ENCODE assay signal across 8 mouse cellular contexts in genomic region chr15:79834130-79834880, GRCm38 (mm10). TPM values are rescaled to one million over a fixed set of nuclear protein-coding genes. Genes with fewer than 3 reads are reported as not detected.
DNase-seq lines count a peak whose midpoint lies in the region; ATAC-seq and TF ChIP-seq lines count a peak whose summit lies in the region.

Gene Npcd (minus strand): TSS chr15:79834237.
Gene Cbx6 (minus strand): TSS chr15:79834688.

- no peak for TF ChIP-seq CTCF in G1E (IDR thresholded peaks at IDR 0.05; ENCODE audit: low read depth, low read length)

- H3K4me1 ChIP-seq in G1E (ENCODE audit: insufficient read depth, low read depth, low read length): peaks cover 15% of the 10 kb centered on the region
- H3K4me1 ChIP-seq in forebrain, embryonic 15.5 days: peaks cover 45% of the 10 kb centered on the region

- ATAC-seq in G1E (ENCODE audit: extremely low read depth, insufficient number of reproducible peaks, low FRiP score, poor library complexity, severe bottlenecking): no peak
- ATAC-seq in forebrain, embryonic 15.5 days (replicated peaks): peak; percentile 92
- ATAC-seq in neutrophil, adult 5-6 weeks (ENCODE audit: extremely low read depth, insufficient number of reproducible peaks, low FRiP score, poor library complexity, severe bottlenecking): 0 out of 2 replicates have a peak, but pooled peaks have one; percentile 24

- peaks cover 30% of the 10 kb centered on the region for H3K27me3 ChIP-seq in G1E (ENCODE audit: insufficient read depth, low read length)
- no peaks in the 10 kb centered on the region for H3K27me3 ChIP-seq in forebrain, embryonic 15.5 days

- peaks cover 3% of the 10 kb centered on the region for H3K36me3 ChIP-seq in G1E (replicated peaks)
- H3K36me3 ChIP-seq in forebrain, embryonic 15.5 days: 0 out of 2 replicates have a peak, but pooled peaks cover 3% of the 10 kb centered on the region

- DNase-seq in G1E (ENCODE audit: low spot score): peak; percentile 41
- peak; percentile 97 for DNase-seq in cerebellum, adult 11-12 months
- peak; percentile 94 for DNase-seq in heart, postnatal 25 days (ENCODE audit: low spot score)
- peak; percentile 96 to 99 for DNase-seq in layer of hippocampus, adult 18-20 months (ENCODE audit: low spot score in 2 of 2)
- peak; percentile 92 to 95 for DNase-seq in lung, adult 18-20 months
- DNase-seq in testis, postnatal 14 days (ENCODE audit: low spot score): peak; percentile 94

- peak within 1 kb of the TSS; percentile 97 for H3K4me2 ChIP-seq in forebrain, embryonic 15.5 days (replicated peaks)

- H3K4me3 ChIP-seq in G1E (ENCODE audit: low read depth, low read length): peak within 1 kb of the TSS; percentile 70
- peak within 1 kb of the TSS; percentile 88 for H3K4me3 ChIP-seq in forebrain, embryonic 15.5 days

- intact Hi-C loops in heart, postnatal 25 days (cut with DNase I): loop anchor here (5.0 kb wide), 2 partner anchors 93 to 238 kb away; no protein-coding TSS in a partner anchor

- peak within 1 kb of the TSS; percentile 93 for H3K9ac ChIP-seq in forebrain, embryonic 15.5 days (replicated peaks)

- no peaks in the 10 kb centered on the region for H3K9me3 ChIP-seq in G1E (replicated peaks)
- no peaks in the 10 kb centered on the region for H3K9me3 ChIP-seq in forebrain, embryonic 15.5 days

- H3K27ac ChIP-seq in forebrain, embryonic 15.5 days (replicated peaks): peak within 1 kb of the TSS; percentile 98

- WGBS in forebrain, embryonic 15.5 days: under 1% methylated on average over 58 of the region's 58 CpGs

RNA-seq across cellular contexts. Expression of gene Npcd, which starts in this region (rescaled TPM):
- total RNA-seq in G1E (2014; fragmentation: Nextera tagmentation) (not detected in 2 replicates), G1E (2017) (not detected in 2 replicates)
- polyA plus RNA-seq in G1E (2012): not detected in 2 replicates
- 0.46 TPM in 1 of 2 replicates, not detected in the other for polyA plus RNA-seq in forebrain, embryonic 15.5 days (2015; fragmentation: Nextera tagmentation; extraction: Ambion mirVana)
- under 1 TPM in 1 of 2 experiments, not detected in 1; 0.26 TPM for total RNA-seq in heart, postnatal 25 days (2021)
- 10 to 100 TPM; 10.9 to 18.8 TPM for total RNA-seq in layer of hippocampus, adult 18-20 months (2021)
- total RNA-seq in neutrophil, adult 5-6 weeks (2017): not detected in 2 replicates

RNA-seq across cellular contexts. Expression of gene Cbx6, which starts in this region (rescaled TPM):
- total RNA-seq in G1E (2014; fragmentation: Nextera tagmentation) (0.73 and 5.9 TPM in 2 replicates), G1E (2017) (1.4 and 1.6 TPM in 2 replicates)
- 6.1 and 8.7 TPM in 2 replicates for polyA plus RNA-seq in G1E (2012)
- polyA plus RNA-seq in forebrain, embryonic 15.5 days (2015; fragmentation: Nextera tagmentation; extraction: Ambion mirVana): 50.1 and 52.7 TPM in 2 replicates
- 10 to 100 TPM; 27.9 to 33.5 TPM for total RNA-seq in heart, postnatal 25 days (2021)
- total RNA-seq in layer of hippocampus, adult 18-20 months (2021): 100 to 1,000 TPM; 321 to 326 TPM
- 11.3 and 12.0 TPM in 2 replicates for total RNA-seq in neutrophil, adult 5-6 weeks (2017)

Comparison
In these comparisons a context has a peak if more than half of its experiments do, and no peak if none do; other contexts are left out.
1. RNA of gene Npcd (total RNA-seq): 10.9 to 18.8 TPM in layer of hippocampus, adult 18-20 months; 0.26 TPM in heart, postnatal 25 days, not detected in G1E and not detected in neutrophil, adult 5-6 weeks; every median in the first group is over 4 times any median in the second.
2. RNA of gene Cbx6 (total RNA-seq): 321 to 326 TPM in layer of hippocampus, adult 18-20 months; 27.9 to 33.5 TPM in heart, postnatal 25 days, 11.3 to 12.0 TPM in neutrophil, adult 5-6 weeks and 0.73 to 5.9 TPM in G1E; every median in the first group is over 4 times any median in the second.
3. DNase-seq: peak in every context shown above with its lines; median percentile 98 in layer of hippocampus, adult 18-20 months; 97 in cerebellum, adult 11-12 months; 94 in heart, postnatal 25 days; 94 in testis, postnatal 14 days; 94 in lung, adult 18-20 months; 41 in G1E.